Mouse (Mus musculus): Measurements from ENCODE around the gene Brip1. TPM values are rescaled to one million over a fixed set of nuclear protein-coding genes. Genes with fewer than 3 reads are reported as not detected.

The Brip1 gene
- total RNA-seq, 1 experiment from 2014 or later = 23.9 TPM

Other genes starting within 250 kb of the Brip1 start
- 30.8 and 34.4 TPM in 2 replicates for gene Ints2, start 56.4 kb upstream of the Brip1 start, total RNA-seq (2017)
- 69.2 and 73.0 TPM in 2 replicates for gene Med13, start 156.4 kb upstream of the Brip1 start, total RNA-seq (2017)